Mouse (Mus musculus) embryo, embryonic 10 days (tissue): Measurements from ENCODE around the gene Steap1.
A peak's percentile ranks its signal among the peaks of the same experiment; 100 is the strongest.

Source experiments
- DNase-seq: peaks from one replicate; pipeline ENCODE4 v3.0.0-alpha.2; 2015; ENCODE audit warnings: low spot score

Gene Steap1

DNA sequence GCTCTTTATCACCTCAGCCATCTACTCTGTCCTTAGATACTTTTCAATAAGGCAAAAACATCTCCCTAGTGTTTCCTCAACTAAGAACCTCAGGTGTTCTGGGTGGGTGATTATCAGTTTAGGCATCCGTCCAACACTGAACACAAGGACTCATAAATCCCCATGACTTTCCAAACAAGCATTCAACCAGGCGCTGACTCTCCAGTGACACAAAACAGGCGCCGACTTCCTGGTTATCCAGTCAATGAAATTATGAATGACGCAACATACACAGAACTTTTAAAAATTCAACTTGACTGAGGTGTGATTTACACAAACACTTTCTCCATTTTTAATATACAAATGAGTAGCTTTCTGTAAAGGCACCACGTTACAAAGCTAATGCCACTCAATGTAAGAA is 60.9 kb downstream of the Steap1 start:
- no peak for DNase-seq

DNA sequence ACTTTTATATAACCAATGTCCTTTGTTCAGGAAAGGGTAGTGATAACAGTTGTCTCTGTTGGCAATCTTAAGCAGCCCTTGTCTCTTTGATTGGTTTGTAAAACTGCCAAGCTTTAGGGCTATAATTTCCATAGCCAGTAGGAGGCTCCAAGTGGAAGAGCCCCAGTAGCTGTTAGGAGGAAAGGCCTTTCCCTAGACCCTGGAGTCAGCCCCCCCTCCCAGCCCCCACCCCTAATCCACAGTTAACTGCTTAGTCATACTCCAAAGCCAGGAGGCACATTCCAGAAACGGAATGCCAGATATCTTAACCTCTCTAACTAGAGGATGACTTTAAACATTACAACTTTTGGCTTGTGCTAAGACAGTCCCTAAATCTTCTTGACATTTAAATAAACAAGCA is 62.2 kb downstream of the Steap1 start:
- DNase-seq: peak; percentile 14
